Mouse (Mus musculus) naive thymus-derived CD4-positive, alpha-beta T cell, adult 2 months (primary cell): ENCODE measurements around the gene Dysf.

ENCODE experiments used
- DNase-seq: peaks from one replicate; pipeline ENCODE4 v3.0.0-alpha.2; 2011; ENCODE audit warnings: low read depth

The Dysf gene

DNA sequence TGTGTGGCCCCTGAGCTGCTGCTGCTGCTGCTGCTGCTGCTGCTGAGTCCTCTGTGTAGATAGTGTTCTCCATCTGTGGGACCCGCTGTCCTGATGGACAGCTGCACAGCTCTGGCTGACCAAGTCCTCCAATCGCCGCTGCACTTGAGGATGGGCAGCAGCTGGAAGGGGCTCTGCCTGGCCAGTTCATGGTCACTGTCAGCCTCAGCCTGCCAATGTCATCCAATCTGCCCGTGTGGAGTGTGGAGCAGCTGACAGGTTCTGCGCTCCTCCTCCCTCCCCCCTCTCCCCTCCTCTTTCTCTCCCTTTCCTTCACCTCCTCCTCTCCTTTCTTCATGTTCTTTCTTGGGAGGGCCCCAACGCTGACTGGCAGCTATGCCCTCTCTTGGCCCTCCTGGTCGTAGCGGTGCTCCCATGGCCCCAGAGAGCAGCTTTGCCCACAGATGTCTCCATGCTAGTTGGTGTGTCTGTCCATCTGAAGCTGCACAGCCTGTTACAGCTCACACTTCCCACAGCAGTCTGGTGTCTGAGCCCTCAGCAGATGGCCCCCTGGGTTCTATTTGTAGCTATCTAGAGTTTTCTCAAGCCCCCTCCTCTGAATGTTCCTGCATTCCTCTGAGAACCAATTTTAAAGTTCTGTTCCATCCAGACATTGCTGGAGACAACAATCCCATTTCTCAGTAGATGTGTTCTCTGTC lies 223.8 kb downstream of the Dysf start:
- no peak for DNase-seq

DNA sequence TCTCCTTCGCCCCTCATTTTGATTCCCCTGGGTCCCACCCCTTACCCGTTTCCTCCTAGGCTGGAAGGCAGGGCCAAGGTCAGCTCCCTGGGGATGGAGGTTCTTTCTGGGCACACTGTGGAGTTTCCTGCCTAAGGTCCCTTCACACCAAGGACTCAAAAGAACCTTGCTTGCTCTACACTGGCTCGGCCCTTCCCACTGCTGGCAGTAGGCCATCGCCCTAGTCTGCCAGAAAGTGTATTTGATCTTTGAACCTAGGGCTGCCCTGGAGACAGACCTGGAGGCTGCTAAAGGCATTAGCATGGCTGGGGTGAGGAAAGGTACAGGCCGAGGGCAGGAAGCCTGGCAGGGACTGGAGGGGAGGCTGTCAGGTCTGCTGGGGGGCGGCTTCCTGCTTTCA lies 225.4 kb downstream of the Dysf start:
- DNase-seq = no peak

DNA sequence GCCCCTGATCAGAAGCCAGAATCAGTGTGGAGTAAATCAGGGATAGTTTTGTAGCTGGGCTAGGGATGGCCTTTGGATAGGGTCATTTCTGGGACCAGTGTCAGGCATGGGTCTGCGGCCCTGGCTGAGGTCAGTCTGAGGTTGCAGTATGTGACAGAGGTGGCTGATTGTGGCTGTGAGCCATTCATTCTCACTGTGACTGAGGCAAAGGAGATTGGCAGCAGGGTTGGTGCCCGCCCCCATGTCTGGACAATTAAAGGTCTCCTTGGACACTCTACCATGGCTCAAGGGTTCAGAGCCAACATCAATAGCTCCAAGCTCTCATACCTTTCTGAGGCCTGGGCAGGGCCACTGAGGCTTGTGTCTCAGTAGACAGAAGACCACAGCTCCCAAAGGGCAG lies 227.0 kb downstream of the Dysf start:
- DNase-seq = no peak

DNA sequence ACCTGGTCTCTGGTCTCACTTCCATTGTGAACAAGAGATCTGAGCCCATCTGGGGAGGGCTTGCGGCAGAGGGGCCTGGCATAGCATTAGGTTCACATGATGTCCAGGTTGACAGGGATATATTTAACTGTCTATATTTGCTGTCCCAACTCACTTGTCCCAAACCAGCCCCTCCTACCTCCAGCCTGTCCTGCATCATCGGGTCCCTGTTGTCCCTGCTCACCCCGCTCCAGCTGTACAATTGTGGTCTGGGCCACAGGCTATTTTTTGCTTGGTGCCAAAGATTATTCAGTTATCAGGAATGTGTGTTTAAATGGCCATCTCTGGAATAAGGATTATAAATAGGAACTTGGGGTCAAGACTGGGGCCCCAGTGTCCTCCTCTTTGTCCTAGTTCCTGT lies 235.0 kb downstream of the Dysf start:
- no peak for DNase-seq

DNA sequence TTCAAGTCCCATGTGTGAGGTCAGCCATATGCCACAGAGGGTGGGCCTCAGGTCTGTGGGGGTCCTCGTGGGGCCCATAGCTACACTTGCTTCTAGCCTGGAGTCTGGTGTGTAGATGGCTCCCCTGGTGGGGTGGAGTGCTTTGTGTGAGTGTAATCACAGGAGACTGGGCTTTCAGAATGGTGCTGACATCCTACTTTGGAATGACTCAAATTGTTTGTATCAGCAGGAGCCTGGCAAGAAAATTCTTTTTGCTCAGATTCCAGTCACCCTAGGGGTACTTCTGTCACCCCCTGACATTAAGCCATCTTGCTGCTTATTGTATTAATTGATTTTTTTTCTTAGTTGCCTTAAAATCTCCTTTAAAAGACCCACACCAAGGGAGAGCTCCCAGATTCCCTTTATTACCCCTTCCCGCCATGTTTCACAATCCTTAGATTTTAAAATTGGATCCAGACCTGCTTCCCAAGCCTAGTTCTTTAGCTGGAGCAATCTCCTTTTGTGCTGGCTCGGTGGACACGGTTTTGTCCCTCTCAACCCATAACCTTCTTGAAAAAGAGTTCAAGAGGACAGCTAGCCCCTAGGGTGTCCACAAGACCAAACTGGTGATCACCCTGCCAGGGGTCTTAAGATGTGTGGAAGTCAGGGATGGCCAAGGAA lies 237.8 kb downstream of the Dysf start:
- DNase-seq = no peak

DNA sequence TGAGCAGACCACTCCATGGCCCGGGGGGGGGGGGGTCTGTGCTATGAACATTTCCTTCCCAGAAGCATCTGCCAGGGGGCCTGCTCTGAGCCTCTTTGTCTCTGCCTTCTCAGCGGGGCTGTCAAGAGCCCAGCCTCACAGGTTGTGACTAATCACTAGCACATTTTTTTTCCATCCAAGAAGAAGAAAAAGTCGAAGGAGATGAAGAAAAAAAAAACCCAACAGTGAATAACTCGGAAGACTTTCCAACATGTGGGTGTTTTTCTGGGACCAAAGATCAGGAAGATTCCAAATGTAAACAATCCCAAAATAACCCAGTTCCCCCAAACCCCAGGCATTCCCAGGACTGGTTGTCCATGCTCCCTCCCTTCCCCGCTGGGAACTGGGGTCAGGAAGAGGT lies 238.6 kb downstream of the Dysf start:
- no peak for DNase-seq
